Mouse (Mus musculus): ENCODE measurements at regions not wholly inside any gene's neighbourhood (a gene's known extent, or its start where the extent isn't known, plus 50 kb on each side); places are given as distances from the start of the nearest gene placed in this dataset.

DNA sequence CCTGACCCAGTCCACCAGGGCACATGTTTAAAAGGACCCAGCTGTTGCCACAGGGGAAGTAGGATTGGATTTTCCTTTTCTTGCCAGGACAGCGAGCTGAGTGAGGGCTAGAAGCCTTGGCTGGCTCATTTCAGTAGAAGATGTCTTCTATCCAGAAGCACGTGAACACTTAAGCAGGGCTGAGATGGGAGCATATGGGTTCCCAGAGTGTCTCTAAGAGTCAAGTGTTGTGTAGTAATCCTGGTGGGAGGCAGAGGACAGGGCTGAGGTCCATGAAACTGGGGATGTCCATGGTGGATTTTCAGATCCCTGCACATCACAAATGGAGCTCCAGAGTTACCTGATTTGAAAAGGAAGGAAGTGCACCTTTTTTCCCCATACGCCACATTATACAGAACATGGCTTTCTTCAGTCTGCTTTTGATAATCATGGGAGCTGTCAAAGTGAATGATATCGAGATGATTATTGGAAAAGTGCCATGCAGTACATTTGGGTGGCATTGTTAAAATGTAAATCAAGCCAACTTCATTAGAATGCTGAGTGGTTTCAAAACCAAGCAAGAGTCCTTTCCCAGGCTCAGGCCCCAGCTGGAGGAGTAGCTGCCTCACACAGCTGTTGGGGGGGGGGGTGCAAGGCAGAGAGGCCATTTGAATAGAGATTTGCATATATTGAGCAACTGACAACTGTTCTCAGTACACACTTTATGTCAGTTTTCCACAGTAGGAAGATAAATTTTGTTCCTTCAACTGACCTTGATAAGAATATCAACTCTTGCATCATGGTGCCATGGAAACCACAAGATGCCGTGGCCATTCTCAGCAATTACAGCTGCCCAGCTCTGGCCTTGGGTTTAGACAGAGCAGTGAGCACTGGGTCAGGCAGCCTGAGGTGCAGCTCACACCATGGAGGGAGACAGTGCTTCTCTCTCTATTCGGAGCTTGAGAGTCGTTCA, 81.7 kb downstream of the Slc35b3 start:
- no peak for ATAC-seq (ENCODE audit: low TSS enrichment)

- no peak for ATAC-seq (ENCODE audit: low TSS enrichment)
Measured at GRCm38 (mm10) chr13:38875923-38876322, 84.8 kb downstream of the Slc35b3 start.

GRCm38 (mm10) chr13:38864002-38864401, 96.7 kb downstream of the Slc35b3 start:
- ATAC-seq (ENCODE audit: low TSS enrichment): no peak

GRCm38 (mm10) chr13:38855742-38856141, 104.9 kb downstream of the Slc35b3 start:
- ATAC-seq (ENCODE audit: low TSS enrichment): peak; percentile 42; the same call in 1 of the 2 replicates

DNA sequence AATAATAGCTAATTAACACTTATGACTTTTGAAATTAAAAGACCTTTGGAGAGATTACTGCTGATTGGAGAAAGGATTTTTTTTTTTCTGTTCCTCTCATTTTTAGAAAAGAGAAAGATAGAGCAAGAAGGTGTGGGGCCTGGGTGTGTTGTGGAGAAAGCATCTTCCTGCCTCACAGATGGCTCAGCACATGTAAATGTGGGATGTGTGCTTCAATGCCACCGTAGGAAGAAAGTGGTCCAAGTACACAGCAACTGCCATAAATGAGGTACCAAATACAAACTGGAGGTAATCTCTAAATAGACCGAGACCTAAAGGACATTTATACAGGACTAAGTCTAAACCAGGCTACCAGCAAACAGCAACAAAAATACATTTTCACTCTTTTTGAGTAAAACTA, 105.7 kb downstream of the Slc35b3 start:
- ATAC-seq (ENCODE audit: low TSS enrichment): peak; percentile 79

DNA sequence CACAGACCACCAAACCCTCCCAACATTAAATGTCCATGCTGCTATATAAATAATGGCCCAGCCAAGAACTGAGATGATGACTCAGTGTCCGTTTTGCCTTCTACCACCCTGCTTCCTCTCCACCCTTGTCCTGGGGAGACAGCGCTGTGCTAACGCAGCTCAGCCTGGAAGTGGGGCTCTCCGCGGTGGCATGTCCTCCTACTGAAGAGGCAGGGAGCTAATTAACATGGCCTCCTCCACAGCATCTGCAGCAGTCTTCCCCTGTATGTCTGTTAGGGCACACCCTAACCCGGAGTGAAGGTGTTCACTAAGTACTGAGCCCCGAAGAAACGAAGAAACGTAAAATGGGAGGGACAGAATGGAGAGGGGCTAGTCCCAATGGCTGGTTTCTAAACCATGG, 107.8 kb downstream of the Slc35b3 start:
- ATAC-seq (ENCODE audit: low TSS enrichment): peak; percentile 60

- no peak for ATAC-seq (ENCODE audit: low TSS enrichment)
Measured at GRCm38 (mm10) chr13:38851820-38852219, 108.9 kb downstream of the Slc35b3 start.

GRCm38 (mm10) chr13:38838231-38838630, 122.4 kb downstream of the Slc35b3 start:
- no peak for ATAC-seq (ENCODE audit: low TSS enrichment)

- ATAC-seq (ENCODE audit: low TSS enrichment): no peak
Measured at GRCm38 (mm10) chr13:38825649-38826048, 135.0 kb downstream of the Slc35b3 start.

- ATAC-seq (ENCODE audit: low TSS enrichment): no peak
Measured at GRCm38 (mm10) chr13:38819526-38819925, 141.1 kb downstream of the Slc35b3 start.

- ATAC-seq (ENCODE audit: low TSS enrichment): peak; percentile 97
Measured at GRCm38 (mm10) chr13:38818781-38819180, 141.9 kb downstream of the Slc35b3 start.

GRCm38 (mm10) chr13:38816296-38816695, 144.4 kb downstream of the Slc35b3 start:
- no peak for ATAC-seq (ENCODE audit: low TSS enrichment)

DNA sequence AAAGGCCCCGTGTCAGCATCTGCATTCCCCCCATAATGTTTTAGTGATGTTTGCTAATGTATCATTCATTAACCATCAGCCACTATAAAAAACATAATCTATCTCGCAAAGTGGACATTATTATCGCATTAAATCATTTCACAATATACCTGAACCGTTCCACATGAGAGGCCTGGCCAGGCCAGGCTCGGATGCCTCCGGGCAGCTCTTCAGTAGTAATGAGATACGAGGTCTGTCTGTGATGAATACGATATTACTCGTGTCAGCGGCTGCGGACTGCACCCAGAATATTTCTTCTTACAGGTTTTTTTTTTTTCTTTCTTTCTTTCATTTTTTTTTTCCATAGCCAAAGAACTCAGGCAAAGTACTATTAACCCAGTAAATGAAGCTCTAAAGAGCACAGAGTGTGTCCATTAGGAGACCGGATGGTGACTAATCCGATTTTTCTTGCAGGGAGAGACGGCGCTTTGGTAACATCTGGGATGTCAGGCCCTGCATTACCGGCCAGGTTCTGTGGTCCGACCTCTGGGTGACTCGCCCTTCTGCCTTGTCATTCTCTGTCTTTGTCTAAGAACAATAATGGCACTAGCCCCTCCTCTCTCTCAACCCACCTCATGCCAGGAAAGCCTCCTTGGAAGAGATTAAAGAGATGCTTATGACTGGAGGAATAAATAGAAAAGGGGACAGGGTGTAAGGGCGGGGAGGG, 145.5 kb downstream of the Slc35b3 start:
- ATAC-seq (ENCODE audit: low TSS enrichment): no peak

DNA sequence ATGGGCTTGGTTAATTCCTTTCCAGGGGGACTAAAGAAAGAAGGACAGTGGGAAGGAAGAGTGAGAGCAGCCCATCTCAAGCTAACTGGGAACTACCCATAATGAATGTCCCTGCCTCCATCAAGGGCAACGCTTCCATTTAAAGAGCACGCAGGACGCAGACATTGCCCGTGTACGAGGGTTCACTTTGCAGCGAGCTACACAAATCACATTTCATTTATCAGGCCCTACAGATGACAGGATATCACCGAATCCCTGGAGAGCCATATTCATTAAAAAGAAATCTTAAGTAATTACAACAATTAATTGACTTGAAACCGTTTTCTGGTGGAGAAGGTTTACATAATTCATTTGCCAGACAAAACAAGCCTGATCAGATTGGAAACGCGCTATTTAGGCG, 139.7 kb upstream of the Eef1e1 start:
- no peak for ATAC-seq (ENCODE audit: low TSS enrichment)

DNA sequence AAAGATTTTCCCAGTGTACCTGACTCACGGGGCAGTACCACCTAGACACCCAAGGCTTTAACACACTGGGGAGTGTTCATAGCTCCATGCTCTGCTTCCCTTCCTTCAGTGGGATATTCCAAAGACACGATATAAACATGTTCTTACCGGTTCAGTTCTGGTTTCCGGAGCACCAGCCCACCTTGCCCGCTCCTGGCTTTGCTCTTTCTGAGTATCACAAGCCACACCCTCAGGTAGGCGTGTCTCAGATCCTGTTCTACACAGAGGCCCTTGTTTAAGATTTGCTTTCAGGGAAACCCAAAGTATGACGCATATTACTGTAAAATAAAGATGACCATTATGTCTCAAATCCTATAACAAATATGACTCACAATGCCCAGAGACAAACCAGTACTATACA, 134.6 kb upstream of the Eef1e1 start:
- ATAC-seq (ENCODE audit: low TSS enrichment): no peak

- ATAC-seq (ENCODE audit: low TSS enrichment): no peak
Measured at GRCm38 (mm10) chr13:38780630-38781010, 121.8 kb upstream of the Eef1e1 start.

DNA sequence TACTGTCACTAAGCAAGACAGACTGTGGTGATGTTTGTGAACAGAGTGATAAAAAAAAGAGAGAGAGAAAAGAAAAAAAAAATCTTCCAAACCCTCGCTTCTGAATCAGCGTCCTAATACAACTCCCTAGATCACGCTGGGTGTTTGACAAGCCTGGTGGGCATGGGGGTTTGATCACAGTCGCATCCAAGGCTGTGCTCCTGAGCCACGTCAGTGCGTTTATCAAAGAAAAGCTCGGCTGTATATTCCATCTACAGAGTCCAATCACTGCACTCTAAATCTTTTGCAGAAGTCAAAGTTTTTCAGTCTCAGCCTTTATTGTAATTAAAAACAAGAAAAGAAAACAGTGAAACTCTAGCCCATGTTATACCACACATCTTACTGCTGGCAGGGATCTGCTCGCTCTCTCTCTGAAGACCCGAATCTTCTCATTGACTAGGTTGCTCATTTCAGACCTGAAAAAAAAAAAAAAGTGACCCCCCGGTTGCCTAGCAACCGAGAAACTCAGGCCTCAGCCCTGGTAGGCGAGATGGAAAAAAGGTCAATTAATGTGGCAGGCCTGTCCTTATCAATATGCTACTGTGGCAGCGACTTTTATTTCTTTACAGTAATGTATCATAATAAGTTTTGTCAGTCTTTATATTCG, 121.2 kb upstream of the Eef1e1 start:
- ATAC-seq (ENCODE audit: low TSS enrichment): no peak

DNA sequence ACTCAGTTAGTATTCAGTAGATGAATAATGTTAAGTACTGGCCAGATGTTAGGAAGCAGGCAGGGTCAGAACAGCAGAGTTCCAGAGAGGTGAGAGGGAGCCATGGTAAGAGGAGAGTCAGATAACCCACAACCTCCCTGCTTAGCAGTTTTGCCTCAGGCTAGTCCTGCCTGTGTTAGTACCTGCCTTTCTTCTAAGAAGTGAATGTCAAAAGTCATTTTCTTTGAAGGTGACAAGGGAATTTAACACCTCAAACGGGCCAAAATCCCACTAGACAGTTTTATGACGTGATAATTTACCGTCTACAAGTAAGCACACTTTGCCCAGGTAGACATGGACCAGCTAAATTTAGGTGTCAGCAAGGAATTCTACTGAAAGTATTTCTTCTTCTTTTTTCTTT, 117.7 kb upstream of the Eef1e1 start:
- ATAC-seq (ENCODE audit: low TSS enrichment): no peak

DNA sequence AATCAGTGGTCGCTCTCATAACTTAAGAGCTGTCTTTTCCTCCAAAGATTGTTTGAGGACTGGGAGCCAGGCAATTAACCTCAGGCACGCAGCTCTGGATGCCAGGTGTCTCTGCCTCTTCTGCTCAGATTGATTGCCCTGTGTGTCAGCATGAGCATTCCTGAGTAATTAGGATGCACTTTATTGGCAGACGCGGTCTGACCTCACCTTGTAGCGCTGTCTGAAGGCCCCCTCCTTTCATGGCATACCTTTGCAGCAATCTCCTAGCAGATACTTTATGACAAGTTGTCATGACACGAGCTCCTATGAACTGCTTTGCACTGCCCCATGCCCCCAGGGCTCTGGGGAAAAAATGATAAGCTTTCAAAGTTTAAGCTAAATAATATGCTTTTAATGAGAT, 114.1 kb upstream of the Eef1e1 start:
- no peak for ATAC-seq (ENCODE audit: low TSS enrichment)

DNA sequence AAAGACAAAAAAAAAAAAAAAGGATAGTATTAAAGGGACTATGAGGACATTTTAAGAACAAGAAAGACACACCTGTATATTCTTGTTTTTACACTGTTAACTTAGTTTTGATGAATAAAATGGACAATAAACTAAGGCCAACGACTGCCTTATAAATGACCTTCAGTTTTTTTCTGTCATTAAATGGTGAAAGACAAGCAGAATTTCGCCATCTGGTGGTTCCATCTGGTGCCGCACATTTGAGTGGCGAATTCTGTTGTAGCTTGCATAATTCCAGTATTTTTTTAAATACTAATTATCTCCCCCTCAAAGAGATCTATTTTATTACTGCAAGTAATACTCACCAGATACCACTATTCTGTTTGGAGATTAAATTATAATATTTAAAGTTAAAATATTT, 107.3 kb upstream of the Eef1e1 start:
- ATAC-seq (ENCODE audit: low TSS enrichment): no peak

DNA sequence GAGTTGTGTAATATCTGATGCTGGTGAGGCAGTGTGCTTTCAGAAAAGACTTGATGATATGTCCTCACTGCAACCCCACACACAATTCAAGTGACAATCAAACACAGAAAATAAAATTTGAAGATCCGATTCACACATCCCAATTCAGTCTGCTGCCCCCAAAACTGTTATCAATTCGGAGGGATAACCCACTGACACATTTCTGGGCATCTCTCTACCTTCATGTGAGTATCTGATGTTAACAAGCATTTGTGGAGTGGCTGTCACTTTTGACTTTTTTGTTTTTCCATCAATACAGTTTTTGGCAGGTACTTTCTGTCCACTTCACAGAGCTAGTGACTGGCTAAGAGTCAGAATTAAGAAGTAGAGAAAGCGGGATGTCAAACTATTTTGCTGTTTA, 101.4 kb upstream of the Eef1e1 start:
- no peak for ATAC-seq (ENCODE audit: low TSS enrichment)

- ATAC-seq (ENCODE audit: low TSS enrichment): 0 out of 2 replicates have a peak, but pooled peaks have one; percentile 9
Measured at GRCm38 (mm10) chr13:38756629-38757227, 97.9 kb upstream of the Eef1e1 start.

Data from frontal cortex, adult (tissue).